Mouse (Mus musculus): ENCODE measurements around the gene Mpv17l2.

- TF ChIP-seq CTCF (IDR thresholded peaks at IDR 0.05; ENCODE audit: low read depth, low read length) (no peak), POLR2AphosphoS5 (IDR thresholded peaks at IDR 0.05; ENCODE audit: insufficient replicate concordance, low read depth, low read length) (no peak)
Observed at GRCm38 (mm10) chr8:70807304-70807703, 46.6 kb upstream of the Mpv17l2 start.

Measured in G1E (cell line).